Mouse (Mus musculus) kidney, embryonic 15.5 days (tissue): ENCODE measurements around the gene Rnf185. TPM values are rescaled to one million over a fixed set of nuclear protein-coding genes. Genes with fewer than 3 reads are reported as not detected.

ENCODE experiments used
- ATAC-seq: fragments of 200-750 bp; cut with Nextera tagmentation; replicated peaks from 2 replicates; pipeline ENCODE4 v1.8.0; 2017; ENCODE audit warnings: moderate TSS enrichment; ENCODE audit not compliant: low FRiP score
- H3K27ac ChIP-seq: fragments of 300-500 bp; sonication (generic); 2 replicates; pipeline ENCODE4 v1.5.1; 2015; ENCODE audit warnings: mild to moderate bottlenecking, inconsistent platforms
- H3K27me3 ChIP-seq: fragments of 300-500 bp; sonication (generic); 2 replicates; pipeline ENCODE4 v1.6.1; 2015; ENCODE audit warnings: inconsistent platforms
- H3K36me3 ChIP-seq: fragments of 300-500 bp; sonication (generic); 2 replicates; pipeline ENCODE4 v1.6.1; 2015; ENCODE audit warnings: inconsistent platforms
- H3K4me1 ChIP-seq: fragments of 300-500 bp; sonication (generic); 2 replicates; pipeline ENCODE4 v1.6.1; 2015; ENCODE audit warnings: inconsistent platforms
- H3K4me2 ChIP-seq: fragments of 300-500 bp; sonication (generic); 2 replicates; pipeline ENCODE4 v1.6.1; 2015; ENCODE audit warnings: moderate library complexity, mild to moderate bottlenecking, inconsistent platforms
- H3K4me3 ChIP-seq: fragments of 300-500 bp; sonication (generic); replicated peaks from 2 replicates; pipeline ENCODE4 v1.5.1; 2015; ENCODE audit warnings: mild to moderate bottlenecking, inconsistent platforms
- H3K9ac ChIP-seq: fragments of 300-500 bp; sonication (generic); 2 replicates; pipeline ENCODE4 v1.6.1; 2015; ENCODE audit warnings: mild to moderate bottlenecking, inconsistent platforms
- H3K9me3 ChIP-seq: fragments of 300-500 bp; sonication (generic); replicated peaks from 2 replicates; pipeline ENCODE4 v1.6.1; 2016; ENCODE audit warnings: inconsistent platforms
- WGBS: fragments of 180-500 bp; shearing (Covaris S2); methylation state at CpG from one replicate; pipeline ENCODE4 v1.1.7; 2015; ENCODE audit warnings: mixed read lengths; 5-methylcytosine and 5-hydroxymethylcytosine counted together
- polyA plus RNA-seq: library from polyadenylated mRNA; unstranded; fragments of >200 nt; fragmentation: Nextera tagmentation; extraction: Ambion mirVana; gene quantifications from 2 replicates; pipeline ENCODE4 v1.2.1, GENCODE M21; 2015

Gene Rnf185
- polyA plus RNA-seq, 1 experiment from 2014 or later: 35.5 TPM

- H3K36me3 ChIP-seq: no peaks in the 10 kb centered on the region
- no peak overlapping the region for H3K27ac ChIP-seq
- H3K4me3 ChIP-seq: no peak overlapping the region
- H3K27me3 ChIP-seq: no peaks in the 10 kb centered on the region
- 24% methylated on average over 1 of the region's 1 CpGs for WGBS
- no peaks in the 10 kb centered on the region for H3K4me1 ChIP-seq
- no peak overlapping the region for H3K9ac ChIP-seq
- H3K9me3 ChIP-seq: no peaks in the 10 kb centered on the region
- no peak; the same call in 1 of the 2 replicates for ATAC-seq
- H3K4me2 ChIP-seq: no peak overlapping the region
Measured at GRCm38 (mm10) chr11:3472484-3472883, 20.3 kb upstream of the Rnf185 start.

- H3K4me1 ChIP-seq: no peaks in the 10 kb centered on the region
- ATAC-seq: peak; percentile 58; the same call in 1 of the 2 replicates
- WGBS: 18% methylated on average over 11 of the region's 11 CpGs
- H3K27me3 ChIP-seq: no peaks in the 10 kb centered on the region
- no peaks in the 10 kb centered on the region for H3K36me3 ChIP-seq
- H3K27ac ChIP-seq: no peak overlapping the region
- no peak overlapping the region for H3K4me3 ChIP-seq
- H3K9me3 ChIP-seq: no peaks in the 10 kb centered on the region
- H3K4me2 ChIP-seq: 0 out of 2 replicates have a peak overlapping the region, but pooled peaks have one; percentile 27
- no peak overlapping the region for H3K9ac ChIP-seq
Measured at GRCm38 (mm10) chr11:3471448-3471850, 19.3 kb upstream of the Rnf185 start.

- H3K4me1 ChIP-seq: 0 out of 2 replicates have a peak, but pooled peaks cover 3% of the 10 kb centered on the region
- H3K4me3 ChIP-seq: no peak overlapping the region
- no peak overlapping the region for H3K27ac ChIP-seq
- H3K9me3 ChIP-seq: no peaks in the 10 kb centered on the region
- H3K27me3 ChIP-seq: no peaks in the 10 kb centered on the region
- H3K4me2 ChIP-seq: no peak overlapping the region
- 88% methylated on average over 1 of the region's 1 CpGs for WGBS
- no peaks in the 10 kb centered on the region for H3K36me3 ChIP-seq
- no peak for ATAC-seq
- H3K9ac ChIP-seq: no peak overlapping the region
Measured at GRCm38 (mm10) chr11:3462846-3463245, 10.7 kb upstream of the Rnf185 start.

- 91% methylated on average over 2 of the region's 2 CpGs for WGBS
- peak; percentile 18; the same call in 1 of the 2 replicates for ATAC-seq
- Histone ChIP-seq H3K27me3 (no peaks in the 10 kb centered on the region), H3K4me1 (0 out of 2 replicates have a peak, but pooled peaks cover 3% of the 10 kb centered on the region), H3K27ac (peak overlapping the region; percentile 37; the same call in 1 of the 2 replicates), H3K9ac (no peak overlapping the region), H3K36me3 (peaks cover 24% of the 10 kb centered on the region), H3K9me3 (no peaks in the 10 kb centered on the region), H3K4me3 (no peak overlapping the region), H3K4me2 (no peak overlapping the region)
Measured at GRCm38 (mm10) chr11:3459105-3459468, 6.9 kb upstream of the Rnf185 start.

- 77% methylated on average over 13 of the region's 13 CpGs for WGBS
- peak; percentile 64 for ATAC-seq
Measured at GRCm38 (mm10) chr11:3458428-3459104, 6.4 kb upstream of the Rnf185 start.

GRCm38 (mm10) chr11:3456354-3456753 is 4.2 kb upstream of the Rnf185 start:
- peaks cover 28% of the 10 kb centered on the region for H3K36me3 ChIP-seq
- 38% methylated on average over 1 of the region's 1 CpGs for WGBS

More at GRCm38 (mm10) chr11:3458428-3459104, 6.4 kb upstream of the Rnf185 start:
- Histone ChIP-seq H3K36me3 (peaks cover 28% of the 10 kb centered on the region), H3K4me3 (no peak overlapping the region), H3K4me1 (peaks cover 7% of the 10 kb centered on the region; the same call in 1 of the 2 replicates), H3K9me3 (no peaks in the 10 kb centered on the region), H3K4me2 (no peak overlapping the region), H3K27me3 (no peaks in the 10 kb centered on the region), H3K9ac (no peak overlapping the region), H3K27ac (peak overlapping the region; percentile 37; the same call in 1 of the 2 replicates)

GRCm38 (mm10) chr11:3454506-3454905 is 2.3 kb upstream of the Rnf185 start:
- H3K9me3 ChIP-seq: no peaks in the 10 kb centered on the region
- H3K4me3 ChIP-seq: no peak overlapping the region
- ATAC-seq: no peak
- peaks cover 28% of the 10 kb centered on the region for H3K36me3 ChIP-seq
- H3K4me2 ChIP-seq: no peak overlapping the region
- no peak overlapping the region for H3K27ac ChIP-seq
- no peaks in the 10 kb centered on the region for H3K27me3 ChIP-seq
- WGBS: 95% methylated on average over 3 of the region's 3 CpGs
- H3K4me1 ChIP-seq: peaks cover 25% of the 10 kb centered on the region
- no peak overlapping the region for H3K9ac ChIP-seq

More at GRCm38 (mm10) chr11:3456354-3456753, 4.2 kb upstream of the Rnf185 start:
- Histone ChIP-seq H3K4me2 (no peak overlapping the region), H3K27ac (no peak overlapping the region), H3K9ac (no peak overlapping the region), H3K9me3 (no peaks in the 10 kb centered on the region), H3K4me1 (peaks cover 13% of the 10 kb centered on the region), H3K4me3 (no peak overlapping the region), H3K27me3 (no peaks in the 10 kb centered on the region)
- ATAC-seq: no peak

GRCm38 (mm10) chr11:3453467-3453866 is 1.3 kb upstream of the Rnf185 start:
- Histone ChIP-seq H3K4me2 (peak overlapping the region; percentile 71), H3K36me3 (peaks cover 28% of the 10 kb centered on the region), H3K4me1 (peaks cover 25% of the 10 kb centered on the region), H3K9me3 (no peaks in the 10 kb centered on the region), H3K27ac (no peak overlapping the region), H3K27me3 (no peaks in the 10 kb centered on the region), H3K9ac (no peak overlapping the region), H3K4me3 (peak overlapping the region; percentile 68)
- no peak for ATAC-seq
- 73% methylated on average over 6 of the region's 6 CpGs for WGBS

- 0% methylated on average over 9 of the region's 9 CpGs for WGBS
- peak; percentile 58 for ATAC-seq
- Histone ChIP-seq H3K4me1 (peaks cover 25% of the 10 kb centered on the region), H3K4me2 (peak overlapping the region; percentile 71), H3K27ac (peak overlapping the region; percentile 90), H3K4me3 (peak overlapping the region; percentile 68), H3K36me3 (peaks cover 28% of the 10 kb centered on the region), H3K27me3 (no peaks in the 10 kb centered on the region), H3K9me3 (no peaks in the 10 kb centered on the region), H3K9ac (peak overlapping the region; percentile 53)
Measured at GRCm38 (mm10) chr11:3452769-3453168, 606 bp upstream of the Rnf185 start.

GRCm38 (mm10) chr11:3451701-3452163 is 431 bp downstream of the Rnf185 start:
- ATAC-seq: no peak; the same call in none of the 2 replicates

GRCm38 (mm10) chr11:3444875-3445274 is 7.3 kb downstream of the Rnf185 start:
- H3K27ac ChIP-seq: no peak overlapping the region
- no peak overlapping the region for H3K4me2 ChIP-seq
- 85% methylated on average over 8 of the region's 8 CpGs for WGBS

More at GRCm38 (mm10) chr11:3451701-3452163, 431 bp downstream of the Rnf185 start:
- Histone ChIP-seq H3K4me2 (peak overlapping the region; percentile 71), H3K27me3 (no peaks in the 10 kb centered on the region), H3K4me3 (peak overlapping the region; percentile 68), H3K36me3 (peaks cover 19% of the 10 kb centered on the region), H3K4me1 (peaks cover 25% of the 10 kb centered on the region), H3K9me3 (no peaks in the 10 kb centered on the region), H3K9ac (peak overlapping the region; percentile 71), H3K27ac (peak overlapping the region; percentile 90)
- under 1% methylated on average over 20 of the region's 20 CpGs for WGBS

GRCm38 (mm10) chr11:3443091-3443490 is 9.1 kb downstream of the Rnf185 start:
- no peak for ATAC-seq
- H3K27me3 ChIP-seq: no peaks in the 10 kb centered on the region
- no peaks in the 10 kb centered on the region for H3K36me3 ChIP-seq
- H3K4me3 ChIP-seq: no peak overlapping the region
- H3K9me3 ChIP-seq: no peaks in the 10 kb centered on the region
- no peak overlapping the region for H3K4me2 ChIP-seq
- no peak overlapping the region for H3K27ac ChIP-seq
- no peak overlapping the region for H3K9ac ChIP-seq
- no peaks in the 10 kb centered on the region for H3K4me1 ChIP-seq
- WGBS: 95% methylated on average over 2 of the region's 2 CpGs

More at GRCm38 (mm10) chr11:3444875-3445274, 7.3 kb downstream of the Rnf185 start:
- H3K9me3 ChIP-seq: no peaks in the 10 kb centered on the region
- H3K4me1 ChIP-seq: no peaks in the 10 kb centered on the region
- H3K27me3 ChIP-seq: no peaks in the 10 kb centered on the region
- H3K9ac ChIP-seq: no peak overlapping the region
- H3K4me3 ChIP-seq: no peak overlapping the region
- no peak for ATAC-seq
- H3K36me3 ChIP-seq: no peaks in the 10 kb centered on the region
